Mouse (Mus musculus): ENCODE measurements at regions not wholly inside any gene's neighbourhood (a gene's known extent, or its start where the extent isn't known, plus 50 kb on each side); places are given as distances from the start of the nearest gene placed in this dataset.
A peak's percentile ranks its signal among the peaks of the same experiment; 100 is the strongest.
"Not testable (repeated sequence)": the region's sequence is repeated elsewhere in the genome, so short reads cannot be mapped to it uniquely, and the experiment has no call there.

DNA sequence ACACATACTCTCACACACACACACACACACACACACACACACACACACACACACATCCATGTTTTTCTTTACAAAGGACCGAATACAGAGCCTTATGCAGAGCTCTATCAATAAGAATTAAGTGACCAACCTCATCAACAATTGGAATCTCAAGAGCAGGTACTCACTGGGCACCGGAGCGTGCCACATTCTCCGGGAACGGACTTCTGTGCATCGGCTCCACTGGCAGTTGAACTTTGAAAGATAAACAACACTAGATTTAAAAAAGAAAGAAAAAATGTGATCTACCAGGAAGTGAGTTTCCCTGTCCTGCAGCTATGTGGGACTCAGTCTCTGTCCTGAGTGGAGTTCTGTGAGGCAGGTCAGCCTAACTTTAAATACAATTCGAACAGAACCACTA is 327.5 kb upstream of the Irx2 start:
- Histone ChIP-seq H3K9me3 (ENCODE audit: control insufficient read depth, low read length) (no peaks in the 10 kb centered on the region), H3K9ac (ENCODE audit: low read length) (no peak overlapping the region), H3K27me3 (ENCODE audit: control insufficient read depth, insufficient read depth, low read length) (peaks cover 44% of the 10 kb centered on the region), H3K4me2 (no peak overlapping the region), H3K4me3 (ENCODE audit: low read depth, low read length) (no peak overlapping the region), H3K4me1 (ENCODE audit: control insufficient read depth, insufficient read depth, low read length) (peaks cover 35% of the 10 kb centered on the region), H3K27ac (ENCODE audit: low read depth, low read length) (no peak overlapping the region), H3K36me3 (ENCODE audit: control insufficient read depth, insufficient read depth, low read length) (no peaks in the 10 kb centered on the region)
- ATAC-seq (ENCODE audit: low FRiP score) (no peak), DNase-seq (ENCODE audit: low spot score, missing footprints) (no peak)
- whole genome bisulfite sequencing = 70% methylated on average over 7 of the region's 7 CpGs

DNA sequence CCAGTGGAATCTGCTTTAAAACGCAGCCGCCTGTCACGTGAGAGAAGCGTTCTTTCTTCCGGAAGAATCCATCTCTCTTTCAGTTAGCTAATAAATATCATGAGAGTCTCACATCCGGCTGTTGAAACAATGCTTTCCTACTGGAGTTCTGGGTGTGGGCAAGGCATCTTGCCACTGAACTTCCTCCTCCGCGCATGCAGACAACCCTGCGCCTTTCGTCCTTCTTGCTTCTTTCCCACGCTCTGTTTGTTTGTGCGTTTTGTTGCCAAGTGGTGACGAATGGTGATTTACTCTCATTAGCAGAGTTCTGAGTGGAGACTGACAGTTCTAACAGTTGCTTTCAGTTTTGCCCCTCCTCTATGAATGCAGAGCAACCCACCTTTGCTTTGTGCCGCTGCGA is 326.8 kb upstream of the Irx2 start:
- no peak for DNase-seq (ENCODE audit: low spot score, missing footprints)
- Histone ChIP-seq H3K4me1 (ENCODE audit: control insufficient read depth, insufficient read depth, low read length) (peaks cover 35% of the 10 kb centered on the region), H3K9ac (ENCODE audit: low read length) (no peak overlapping the region), H3K4me3 (ENCODE audit: low read depth, low read length) (no peak overlapping the region), H3K27ac (ENCODE audit: low read depth, low read length) (no peak overlapping the region), H3K4me2 (no peak overlapping the region), H3K9me3 (ENCODE audit: control insufficient read depth, low read length) (no peaks in the 10 kb centered on the region), H3K36me3 (ENCODE audit: control insufficient read depth, insufficient read depth, low read length) (no peaks in the 10 kb centered on the region), H3K27me3 (ENCODE audit: control insufficient read depth, insufficient read depth, low read length) (peaks cover 36% of the 10 kb centered on the region)
- WGBS = 85% methylated on average over 15 of the region's 15 CpGs
- no peak for ATAC-seq (ENCODE audit: low FRiP score)

DNA sequence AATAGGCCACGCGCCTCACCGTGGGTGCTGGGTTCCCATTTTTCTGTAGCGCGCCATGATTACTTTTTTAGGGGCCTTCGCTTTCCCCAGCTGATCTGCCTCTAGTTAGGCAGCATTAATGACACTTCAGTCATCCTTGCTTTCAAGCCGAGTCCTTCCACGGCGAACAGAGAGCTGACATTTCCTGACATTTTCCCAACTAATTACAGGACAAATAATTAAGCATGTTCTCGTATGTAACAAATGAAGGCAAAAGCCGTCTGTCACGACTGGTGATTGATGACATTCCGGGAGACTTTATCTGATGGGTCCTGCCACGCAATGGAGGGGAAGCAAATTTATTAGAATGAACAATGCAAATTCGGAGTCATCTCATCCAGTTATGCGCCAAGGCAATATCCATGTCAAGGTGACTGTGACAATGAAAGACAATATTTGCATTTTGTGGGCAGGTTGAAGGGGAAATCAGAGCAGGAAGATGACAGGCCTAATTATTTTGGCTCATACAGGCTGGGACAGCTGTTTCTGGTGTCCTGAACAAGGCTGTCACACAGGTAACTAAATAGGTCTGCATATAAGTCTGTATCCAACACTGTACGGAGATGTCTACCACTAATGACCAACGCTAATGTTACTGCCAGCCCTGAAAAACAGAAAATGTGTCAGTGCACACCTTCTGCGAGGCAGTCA is 326.0 kb upstream of the Irx2 start:
- ATAC-seq (ENCODE audit: low FRiP score) (no peak), DNase-seq (ENCODE audit: low spot score, missing footprints) (no peak)
- Histone ChIP-seq H3K9me3 (ENCODE audit: control insufficient read depth, low read length) (no peaks in the 10 kb centered on the region), H3K36me3 (ENCODE audit: control insufficient read depth, insufficient read depth, low read length) (no peaks in the 10 kb centered on the region), H3K9ac (ENCODE audit: low read length) (no peak overlapping the region), H3K27me3 (ENCODE audit: control insufficient read depth, insufficient read depth, low read length) (peaks cover 30% of the 10 kb centered on the region), H3K4me2 (no peak overlapping the region), H3K4me3 (ENCODE audit: low read depth, low read length) (no peak overlapping the region), H3K27ac (ENCODE audit: low read depth, low read length) (no peak overlapping the region), H3K4me1 (ENCODE audit: control insufficient read depth, insufficient read depth, low read length) (peaks cover 32% of the 10 kb centered on the region)
- 81% methylated on average over 19 of the region's 19 CpGs for WGBS

DNA sequence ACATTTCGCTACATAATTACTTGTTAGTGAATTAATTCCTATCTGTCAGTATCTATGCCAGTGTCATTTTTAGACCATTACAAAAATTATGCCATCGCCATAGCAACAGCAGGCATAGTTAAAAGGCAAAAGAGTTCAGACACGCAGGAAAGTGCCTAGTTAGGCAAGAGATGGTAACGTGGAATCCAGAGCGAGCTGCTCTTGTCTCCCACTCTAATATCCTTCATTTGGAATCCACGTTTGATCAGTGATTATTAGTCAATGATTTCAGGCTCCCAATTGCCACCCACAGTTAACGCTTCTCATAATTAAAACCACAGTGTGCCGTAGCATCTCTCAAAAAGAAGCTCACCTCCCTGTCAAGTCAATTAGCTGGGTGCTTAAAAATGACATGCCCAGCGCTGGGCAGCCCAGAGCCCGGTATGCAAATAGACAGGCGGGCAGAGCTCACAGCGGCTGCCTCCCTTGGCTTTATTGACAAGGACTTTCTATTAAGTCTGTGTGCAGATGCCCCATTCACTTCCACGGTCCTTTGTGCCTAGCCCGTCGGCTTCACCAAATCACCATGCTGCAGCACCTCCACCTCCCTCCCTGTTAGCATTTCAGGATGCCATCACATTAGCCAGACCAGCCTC is 325.4 kb upstream of the Irx2 start:
- no peak overlapping the region for H3K27ac ChIP-seq (ENCODE audit: low read depth, low read length)
- peaks cover 28% of the 10 kb centered on the region for H3K27me3 ChIP-seq (ENCODE audit: control insufficient read depth, insufficient read depth, low read length)
- H3K9me3 ChIP-seq (ENCODE audit: control insufficient read depth, low read length) = no peaks in the 10 kb centered on the region
- H3K4me2 ChIP-seq = no peak overlapping the region
- WGBS = 36% methylated on average over 15 of the region's 15 CpGs
- no peaks in the 10 kb centered on the region for H3K36me3 ChIP-seq (ENCODE audit: control insufficient read depth, insufficient read depth, low read length)
- H3K4me1 ChIP-seq (ENCODE audit: control insufficient read depth, insufficient read depth, low read length) = peaks cover 26% of the 10 kb centered on the region
- H3K4me3 ChIP-seq (ENCODE audit: low read depth, low read length) = no peak overlapping the region
- ATAC-seq (ENCODE audit: low FRiP score) (peak; percentile 50), DNase-seq (ENCODE audit: low spot score, missing footprints) (no peak)
- no peak overlapping the region for H3K9ac ChIP-seq (ENCODE audit: low read length)

DNA sequence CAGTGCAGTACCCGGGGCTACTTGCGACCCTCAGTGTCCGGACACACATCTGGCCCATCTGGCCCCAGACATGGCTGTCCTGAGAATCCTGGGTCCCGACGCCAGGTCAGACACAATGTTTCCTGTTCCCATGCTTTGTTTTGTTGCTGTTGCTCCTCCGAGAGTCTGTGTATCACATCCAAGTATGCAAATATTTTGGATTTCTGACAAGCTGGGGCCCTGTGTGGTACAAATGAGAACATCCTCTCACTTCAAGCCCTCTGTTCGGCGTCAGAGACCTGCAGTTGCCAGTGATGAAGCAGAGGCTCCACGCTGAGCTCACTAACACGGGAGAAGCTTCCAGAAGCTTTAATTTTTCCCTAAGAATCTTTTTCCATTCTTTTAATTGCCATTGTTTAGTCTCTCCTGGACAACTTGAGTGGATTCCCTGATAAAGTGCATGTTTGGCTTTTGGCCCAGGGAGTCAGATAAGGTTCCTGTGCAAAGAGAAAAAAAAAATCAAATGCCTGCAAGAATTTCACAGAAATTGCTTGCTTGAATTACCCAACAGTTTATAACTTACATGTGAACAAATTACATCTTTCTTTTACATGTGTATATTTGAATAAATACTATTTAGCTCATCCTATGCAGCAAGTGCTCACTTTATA is 304.5 kb upstream of the Irx2 start:
- H3K27ac ChIP-seq (ENCODE audit: low read depth, low read length) = no peak overlapping the region
- H3K9ac ChIP-seq (ENCODE audit: low read length) = no peak overlapping the region
- H3K27me3 ChIP-seq (ENCODE audit: control insufficient read depth, insufficient read depth, low read length) = no peaks in the 10 kb centered on the region
- 66% methylated on average over 10 of the region's 10 CpGs for WGBS
- H3K4me1 ChIP-seq (ENCODE audit: control insufficient read depth, insufficient read depth, low read length) = no peaks in the 10 kb centered on the region
- DNase-seq (ENCODE audit: low spot score, missing footprints) = no peak
- H3K4me3 ChIP-seq (ENCODE audit: low read depth, low read length) = no peak overlapping the region
- H3K9me3 ChIP-seq (ENCODE audit: control insufficient read depth, low read length) = no peaks in the 10 kb centered on the region
- no peaks in the 10 kb centered on the region for H3K36me3 ChIP-seq (ENCODE audit: control insufficient read depth, insufficient read depth, low read length)
- no peak overlapping the region for H3K4me2 ChIP-seq
- ATAC-seq (ENCODE audit: low FRiP score) = no peak

DNA sequence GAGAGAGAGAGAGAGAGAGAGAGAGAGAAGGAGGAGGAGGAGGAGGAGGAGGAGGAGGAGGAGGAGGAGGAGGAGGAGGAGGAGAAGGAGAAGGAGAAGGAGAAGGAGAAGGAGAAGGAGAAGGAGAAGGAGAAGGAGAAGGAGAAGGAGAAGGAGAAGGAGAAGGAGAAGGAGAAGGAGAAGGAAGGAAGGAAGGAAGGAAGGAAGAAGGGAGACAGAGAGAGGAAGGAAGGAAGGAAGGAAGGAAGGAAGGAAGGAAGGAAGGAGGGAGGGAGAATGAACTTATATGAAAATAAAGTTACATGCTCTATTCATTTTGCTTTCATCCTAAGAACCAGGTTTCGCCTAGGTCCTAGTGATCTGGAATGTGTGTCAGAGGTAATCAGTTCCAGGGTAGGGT is 302.4 kb upstream of the Irx2 start:
- not testable (repeated sequence) for H3K36me3 ChIP-seq (ENCODE audit: control insufficient read depth, insufficient read depth, low read length); H3K4me2 ChIP-seq; H3K27ac ChIP-seq (ENCODE audit: low read depth, low read length); H3K9ac ChIP-seq (ENCODE audit: low read length); H3K4me3 ChIP-seq (ENCODE audit: low read depth, low read length); H3K27me3 ChIP-seq (ENCODE audit: control insufficient read depth, insufficient read depth, low read length); ATAC-seq (ENCODE audit: low FRiP score); H3K4me1 ChIP-seq (ENCODE audit: control insufficient read depth, insufficient read depth, low read length); DNase-seq (ENCODE audit: low spot score, missing footprints); H3K9me3 ChIP-seq (ENCODE audit: control insufficient read depth, low read length)
- WGBS = 64% methylated on average over 1 of the region's 1 CpGs

DNA sequence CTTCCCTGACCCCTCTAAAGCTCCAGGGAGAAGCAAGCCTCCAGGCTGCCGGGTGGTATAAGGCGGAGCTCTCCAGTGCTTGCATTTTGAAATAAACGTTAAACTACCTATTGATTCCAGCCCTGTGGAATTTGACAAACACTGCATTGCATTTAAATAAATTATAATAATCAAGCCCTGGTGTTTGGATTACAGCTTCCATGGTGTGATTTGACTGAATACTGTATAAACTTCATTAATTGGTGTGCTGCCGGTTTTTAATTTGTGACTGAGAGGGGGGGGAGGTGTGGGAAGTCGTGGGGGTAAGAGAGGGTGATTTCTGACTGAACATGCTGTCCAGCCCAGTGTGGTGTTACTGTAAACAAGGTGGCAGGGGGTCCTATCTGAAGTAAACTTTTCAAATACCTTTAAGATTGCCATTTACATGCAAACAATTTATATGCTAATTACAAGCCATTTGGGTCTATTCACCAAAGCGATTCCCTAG is 282.9 kb upstream of the Irx2 start:
- Histone ChIP-seq H3K27ac (ENCODE audit: low read depth, low read length) (no peak overlapping the region), H3K9me3 (ENCODE audit: control insufficient read depth, low read length) (no peaks in the 10 kb centered on the region), H3K4me1 (ENCODE audit: control insufficient read depth, insufficient read depth, low read length) (peaks cover 10% of the 10 kb centered on the region), H3K4me3 (ENCODE audit: low read depth, low read length) (no peak overlapping the region), H3K9ac (ENCODE audit: low read length) (no peak overlapping the region), H3K27me3 (ENCODE audit: control insufficient read depth, insufficient read depth, low read length) (peaks cover 2% of the 10 kb centered on the region; the same call in 1 of the 2 replicates), H3K36me3 (ENCODE audit: control insufficient read depth, insufficient read depth, low read length) (no peaks in the 10 kb centered on the region), H3K4me2 (no peak overlapping the region)
- ATAC-seq (ENCODE audit: low FRiP score) (peak; percentile 27; the same call in 1 of the 2 replicates), DNase-seq (ENCODE audit: low spot score, missing footprints) (no peak)
- 10% methylated on average over 6 of the region's 6 CpGs for WGBS

DNA sequence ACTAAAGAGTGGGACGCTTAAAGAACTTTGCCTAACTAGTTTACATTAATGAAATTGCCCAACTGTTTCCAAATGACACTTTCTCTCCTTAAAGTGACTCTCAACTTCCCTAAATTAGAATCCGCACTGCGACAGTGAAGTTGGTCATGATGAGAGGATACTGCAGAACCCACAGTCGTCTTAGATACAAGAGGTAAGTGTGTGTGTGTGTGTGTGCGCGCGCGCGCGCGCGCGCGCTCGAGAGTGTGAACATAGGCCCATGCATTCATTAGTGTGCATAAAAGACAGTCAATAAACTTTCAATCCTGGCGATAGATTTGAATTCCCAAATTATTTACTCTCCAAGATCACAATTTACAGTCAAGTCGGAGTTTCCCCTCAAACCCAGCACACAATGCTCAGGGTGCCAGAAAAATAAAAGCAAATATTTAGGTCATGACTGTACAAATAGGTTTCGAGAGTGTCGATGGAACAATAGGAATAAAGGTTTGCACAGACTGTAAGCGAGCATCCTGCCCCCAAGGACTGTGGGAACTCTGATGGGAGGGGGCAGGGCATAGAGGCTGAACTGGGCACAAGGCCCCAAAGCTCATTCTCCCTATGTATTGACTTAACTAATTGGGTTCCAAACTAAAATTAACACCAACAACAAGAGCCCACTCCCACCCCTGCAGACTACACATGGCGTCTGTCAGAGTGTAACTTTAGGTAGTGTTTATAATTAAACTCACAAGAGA is 282.2 kb upstream of the Irx2 start:
- no peaks in the 10 kb centered on the region for H3K36me3 ChIP-seq (ENCODE audit: control insufficient read depth, insufficient read depth, low read length)
- no peaks in the 10 kb centered on the region for H3K9me3 ChIP-seq (ENCODE audit: control insufficient read depth, low read length)
- no peak overlapping the region for H3K27ac ChIP-seq (ENCODE audit: low read depth, low read length)
- ATAC-seq (ENCODE audit: low FRiP score) (peak; percentile 61; the same call in 1 of the 2 replicates), DNase-seq (ENCODE audit: low spot score, missing footprints) (no peak)
- WGBS = 28% methylated on average over 21 of the region's 21 CpGs
- H3K27me3 ChIP-seq (ENCODE audit: control insufficient read depth, insufficient read depth, low read length) = peaks cover 2% of the 10 kb centered on the region; the same call in 1 of the 2 replicates
- H3K4me3 ChIP-seq (ENCODE audit: low read depth, low read length) = no peak overlapping the region
- H3K4me2 ChIP-seq = no peak overlapping the region
- H3K4me1 ChIP-seq (ENCODE audit: control insufficient read depth, insufficient read depth, low read length) = peaks cover 10% of the 10 kb centered on the region
- no peak overlapping the region for H3K9ac ChIP-seq (ENCODE audit: low read length)

Data from midbrain, embryonic 11.5 days (tissue).